Mouse (Mus musculus) kidney, adult 2 months (tissue): ENCODE measurements at regions not wholly inside any gene's neighbourhood (a gene's known extent, or its start where the extent isn't known, plus 50 kb on each side); places are given as distances from the start of the nearest gene placed in this dataset.

Experiments used
- DNase-seq: peaks from one replicate; pipeline ENCODE4 v3.0.0; 2021
- H3K27ac ChIP-seq: fragments of 200-500 bp; 2 replicates; pipeline ENCODE4 v1.5.1; 2012; ENCODE audit warnings: low read depth, low read length, control low read depth, inconsistent platforms; ENCODE audit not compliant: insufficient read depth
- H3K27me3 ChIP-seq: fragments of 200-500 bp; replicated peaks from 2 replicates; pipeline ENCODE4 v1.6.1; 2012; ENCODE audit warnings: mild to moderate bottlenecking, moderate library complexity, low read length, inconsistent platforms; ENCODE audit not compliant: control insufficient read depth, insufficient read depth
- H3K36me3 ChIP-seq: fragments of 200-500 bp; 2 replicates; pipeline ENCODE4 v1.6.1; 2012; ENCODE audit warnings: mild to moderate bottlenecking, moderate library complexity, low read length, inconsistent platforms; ENCODE audit not compliant: control insufficient read depth, insufficient read depth
- H3K4me1 ChIP-seq: fragments of 200-500 bp; 2 replicates; pipeline ENCODE4 v1.6.1; 2011; ENCODE audit warnings: low read length; ENCODE audit not compliant: control insufficient read depth, insufficient read depth
- H3K4me3 ChIP-seq: fragments of 200-500 bp; 2 replicates; pipeline ENCODE4 v1.5.1; 2011; ENCODE audit warnings: mild to moderate bottlenecking, low read depth, low read length, control low read depth; ENCODE audit not compliant: insufficient read depth
- CTCF ChIP-seq: fragments of 200-500 bp; conservative IDR thresholded peaks from 2 replicates; pipeline ENCODE4 v1.5.1; 2011; ENCODE audit warnings: low read depth, mild to moderate bottlenecking, control low read depth, low read length, moderate library complexity, mixed read lengths; ENCODE audit not compliant: insufficient read depth, insufficient read length
- POLR2A ChIP-seq: fragments of 200-500 bp; IDR thresholded peaks from one replicate; pipeline ENCODE4 v1.6.1; 2011; ENCODE audit warnings: low read depth, low read length, control low read depth
- WGBS: fragments of 180-500 bp; shearing (Covaris S2); methylation state at CpG from one replicate; pipeline ENCODE4 v1.1.7; 2018; 5-methylcytosine and 5-hydroxymethylcytosine counted together

- H3K27ac ChIP-seq, result no peak overlapping the region
- no peak for TF ChIP-seq POLR2A
- no peak for TF ChIP-seq CTCF
- H3K27me3 ChIP-seq, result no peaks in the 10 kb centered on the region; the same call in 1 of the 2 replicates
- H3K4me3 ChIP-seq, result no peak overlapping the region
- H3K4me1 ChIP-seq, result no peaks in the 10 kb centered on the region
- H3K36me3 ChIP-seq, result no peaks in the 10 kb centered on the region
- DNase-seq, result no peak
- 87% methylated on average over 8 of the region's 8 CpGs for WGBS
Observed at GRCm38 (mm10) chr12:109539046-109539445, 61.1 kb downstream of the Rtl1 start.

GRCm38 (mm10) chr12:109538641-109539040 lies 61.5 kb downstream of the Rtl1 start:
- Histone ChIP-seq H3K27ac (no peak overlapping the region), H3K27me3 (no peaks in the 10 kb centered on the region; the same call in 1 of the 2 replicates), H3K4me1 (no peaks in the 10 kb centered on the region), H3K36me3 (no peaks in the 10 kb centered on the region), H3K4me3 (no peak overlapping the region)
- 94% methylated on average over 3 of the region's 3 CpGs for WGBS
- TF ChIP-seq POLR2A, result no peak
- no peak for TF ChIP-seq CTCF
- no peak for DNase-seq

GRCm38 (mm10) chr12:109536536-109536935 lies 63.6 kb downstream of the Rtl1 start:
- no peak for DNase-seq
- 88% methylated on average over 3 of the region's 3 CpGs for WGBS
- Histone ChIP-seq H3K36me3 (no peaks in the 10 kb centered on the region), H3K27me3 (no peaks in the 10 kb centered on the region; the same call in 1 of the 2 replicates), H3K4me1 (no peaks in the 10 kb centered on the region), H3K4me3 (no peak overlapping the region), H3K27ac (no peak overlapping the region)
- TF ChIP-seq POLR2A (no peak), CTCF (no peak)

- Histone ChIP-seq H3K27ac (no peak overlapping the region), H3K4me1 (no peaks in the 10 kb centered on the region), H3K36me3 (no peaks in the 10 kb centered on the region), H3K4me3 (no peak overlapping the region), H3K27me3 (no peaks in the 10 kb centered on the region)
- TF ChIP-seq POLR2A, result no peak
- no peak for TF ChIP-seq CTCF
- DNase-seq, result no peak
- WGBS, result 63% methylated on average over 8 of the region's 8 CpGs
Observed at GRCm38 (mm10) chr12:109532392-109532791, 67.7 kb downstream of the Rtl1 start.

GRCm38 (mm10) chr12:109531347-109532023 lies 68.6 kb downstream of the Rtl1 start:
- no peak overlapping the region for H3K4me3 ChIP-seq
- H3K27ac ChIP-seq, result no peak overlapping the region
- H3K4me1 ChIP-seq, result no peaks in the 10 kb centered on the region
- no peak for DNase-seq
- no peaks in the 10 kb centered on the region for H3K36me3 ChIP-seq
- WGBS, result 78% methylated on average over 8 of the region's 8 CpGs
- no peaks in the 10 kb centered on the region for H3K27me3 ChIP-seq
- no peak for TF ChIP-seq CTCF
- no peak for TF ChIP-seq POLR2A

GRCm38 (mm10) chr12:109530215-109531050 lies 69.7 kb downstream of the Rtl1 start:
- Histone ChIP-seq H3K27me3 (no peaks in the 10 kb centered on the region), H3K4me3 (no peak overlapping the region), H3K36me3 (no peaks in the 10 kb centered on the region), H3K27ac (no peak overlapping the region), H3K4me1 (no peaks in the 10 kb centered on the region)
- 69% methylated on average over 19 of the region's 19 CpGs for WGBS
- TF ChIP-seq CTCF, result no peak
- no peak for TF ChIP-seq POLR2A
- DNase-seq, result no peak

- no peaks in the 10 kb centered on the region for H3K4me1 ChIP-seq
- no peaks in the 10 kb centered on the region for H3K36me3 ChIP-seq
- no peak for TF ChIP-seq POLR2A
- no peak for DNase-seq
- no peak overlapping the region for H3K4me3 ChIP-seq
- 82% methylated on average over 6 of the region's 6 CpGs for WGBS
- no peak overlapping the region for H3K27ac ChIP-seq
- H3K27me3 ChIP-seq, result no peaks in the 10 kb centered on the region
Observed at GRCm38 (mm10) chr12:109529501-109529900, 70.6 kb downstream of the Rtl1 start.
